Mouse (Mus musculus): ENCODE data around the gene Cep85l. TPM values are rescaled to one million over a fixed set of nuclear protein-coding genes. Genes with fewer than 3 reads are reported as not detected.

The Cep85l gene
- total RNA-seq (2017): 24.1 and 30.8 TPM in 2 replicates

GRCm38 (mm10) chr10:53379709-53380106 is at the start of gene Cep85l:
Gene Cep85l (minus strand): TSS chr10:53379947.
- peak; percentile 87 for ATAC-seq (replicated peaks; ENCODE audit: low read depth, poor library complexity, severe bottlenecking)

- peak; percentile 48 for ATAC-seq (replicated peaks; ENCODE audit: low read depth, poor library complexity, severe bottlenecking)
These were observed 49.1 kb upstream of the Cep85l start for GRCm38 (mm10) chr10:53428695-53429447.

GRCm38 (mm10) chr10:53426524-53426923 is 46.8 kb upstream of the Cep85l start:
- peak; percentile 49 for ATAC-seq (replicated peaks; ENCODE audit: low read depth, poor library complexity, severe bottlenecking)

- ATAC-seq (replicated peaks; ENCODE audit: low read depth, poor library complexity, severe bottlenecking): no peak
These were observed 43.3 kb upstream of the Cep85l start for GRCm38 (mm10) chr10:53423091-53423490.

- no peak for ATAC-seq (replicated peaks; ENCODE audit: low read depth, poor library complexity, severe bottlenecking)
These were observed 42.5 kb upstream of the Cep85l start for GRCm38 (mm10) chr10:53422206-53422605.

- ATAC-seq (replicated peaks; ENCODE audit: low read depth, poor library complexity, severe bottlenecking): peak; percentile 71
These were observed 41.9 kb upstream of the Cep85l start for GRCm38 (mm10) chr10:53421613-53422012.

GRCm38 (mm10) chr10:53420069-53420468 is 40.3 kb upstream of the Cep85l start:
- ATAC-seq (replicated peaks; ENCODE audit: low read depth, poor library complexity, severe bottlenecking): no peak

GRCm38 (mm10) chr10:53419139-53419935 is 39.6 kb upstream of the Cep85l start:
- no peak for ATAC-seq (replicated peaks; ENCODE audit: low read depth, poor library complexity, severe bottlenecking)

- peak; percentile 45 for ATAC-seq (replicated peaks; ENCODE audit: low read depth, poor library complexity, severe bottlenecking)
These were observed 37.3 kb upstream of the Cep85l start for GRCm38 (mm10) chr10:53417015-53417414.

- no peak for ATAC-seq (replicated peaks; ENCODE audit: low read depth, poor library complexity, severe bottlenecking)
These were observed 36.5 kb upstream of the Cep85l start for GRCm38 (mm10) chr10:53416152-53416712.

- ATAC-seq (replicated peaks; ENCODE audit: low read depth, poor library complexity, severe bottlenecking): no peak
These were observed 35.5 kb upstream of the Cep85l start for GRCm38 (mm10) chr10:53415252-53415651.

GRCm38 (mm10) chr10:53414092-53415085 is 34.6 kb upstream of the Cep85l start:
- peak; percentile 63; the same call in 1 of the 2 replicates for ATAC-seq (replicated peaks; ENCODE audit: low read depth, poor library complexity, severe bottlenecking)

GRCm38 (mm10) chr10:53412936-53413335 is 33.2 kb upstream of the Cep85l start:
- ATAC-seq (replicated peaks; ENCODE audit: low read depth, poor library complexity, severe bottlenecking): no peak

- ATAC-seq (replicated peaks; ENCODE audit: low read depth, poor library complexity, severe bottlenecking): no peak
These were observed 32.4 kb upstream of the Cep85l start for GRCm38 (mm10) chr10:53412165-53412564.

GRCm38 (mm10) chr10:53410831-53411230 is 31.1 kb upstream of the Cep85l start:
- ATAC-seq (replicated peaks; ENCODE audit: low read depth, poor library complexity, severe bottlenecking): no peak

- ATAC-seq (replicated peaks; ENCODE audit: low read depth, poor library complexity, severe bottlenecking): 0 out of 2 replicates have a peak, but pooled peaks have one; percentile 42
These were observed 27.7 kb upstream of the Cep85l start for GRCm38 (mm10) chr10:53407422-53407821.

- ATAC-seq (replicated peaks; ENCODE audit: low read depth, poor library complexity, severe bottlenecking): no peak
These were observed 27.1 kb upstream of the Cep85l start for GRCm38 (mm10) chr10:53406845-53407244.

GRCm38 (mm10) chr10:53402293-53402692 is 22.5 kb upstream of the Cep85l start:
- ATAC-seq (replicated peaks; ENCODE audit: low read depth, poor library complexity, severe bottlenecking): no peak

GRCm38 (mm10) chr10:53399053-53399452 is 19.3 kb upstream of the Cep85l start:
- no peak for ATAC-seq (replicated peaks; ENCODE audit: low read depth, poor library complexity, severe bottlenecking)

- peak; percentile 86 for ATAC-seq (replicated peaks; ENCODE audit: low read depth, poor library complexity, severe bottlenecking)
These were observed 18.8 kb upstream of the Cep85l start for GRCm38 (mm10) chr10:53398540-53398902.

All from common myeloid progenitor, adult 5-6 weeks (primary cell).